Comparison of ENCODE assay signal across 9 mouse cellular contexts in genomic region chr13:93243076-93243475, GRCm38 (mm10). TPM values are rescaled to one million over a fixed set of nuclear protein-coding genes. Genes with fewer than 3 reads are reported as not detected.
DNase-seq lines count a peak whose midpoint lies in the region; ATAC-seq and TF ChIP-seq lines count a peak whose summit lies in the region.
"Had no signal": no experiment of that assay in that cellular context is flagged by ENCODE, and none has a peak within 500 bp of the region (broad histone marks: within the 10 kb centered on the region; RNA-seq: fewer than 3 reads in every experiment).

No protein-coding gene starts in this region.

- peak; percentile 18 for TF ChIP-seq CTCF in ES-Bruce4 (IDR thresholded peaks at IDR 0.05; ENCODE audit: low read depth, low read length)

- ATAC-seq in common myeloid progenitor, adult 5-6 weeks (replicated peaks; ENCODE audit: low read depth, poor library complexity, severe bottlenecking) = peak; percentile 88
- peak; percentile 25 for ATAC-seq in liver, embryonic 16.5 days (ENCODE audit: low read depth)

- H3K36me3 ChIP-seq in ES-Bruce4 (ENCODE audit: control insufficient read depth, insufficient read depth, low read length, poor library complexity, severe bottlenecking) = no peaks in the 10 kb centered on the region
- H3K36me3 ChIP-seq in liver, embryonic 16.5 days (ENCODE audit: control insufficient read depth, insufficient read depth) = no peaks in the 10 kb centered on the region
- H3K36me3 ChIP-seq: limb, embryonic 15.5 days had no signal

- no peak for TF ChIP-seq EP300 in ES-Bruce4 (IDR thresholded peaks at IDR 0.05; ENCODE audit: insufficient read depth, low read depth, low read length)

- no peaks in the 10 kb centered on the region for H3K27me3 ChIP-seq in ES-Bruce4 (ENCODE audit: control insufficient read depth, insufficient read depth, low read length, poor library complexity, severe bottlenecking)
- H3K27me3 ChIP-seq in liver, embryonic 16.5 days (ENCODE audit: control insufficient read depth, insufficient read depth, low read depth, low read length) = no peaks in the 10 kb centered on the region
- H3K27me3 ChIP-seq: limb, embryonic 15.5 days had no signal

- no peak overlapping the region for H3K4me2 ChIP-seq in liver, embryonic 16.5 days (ENCODE audit: low read depth, low read length)
- H3K4me2 ChIP-seq: limb, embryonic 15.5 days had no signal

- no peak overlapping the region for H3K4me3 ChIP-seq in ES-Bruce4 (ENCODE audit: low read depth, low read length)
- no peak overlapping the region for H3K4me3 ChIP-seq in liver, embryonic 16.5 days (ENCODE audit: low read depth, low read length)
- H3K4me3 ChIP-seq: limb, embryonic 15.5 days had no signal

- H3K9ac ChIP-seq in ES-Bruce4 (ENCODE audit: low read depth, poor library complexity, severe bottlenecking) = no peak overlapping the region
- no peak overlapping the region for H3K9ac ChIP-seq in liver, embryonic 16.5 days (ENCODE audit: low read depth, low read length)
- H3K9ac ChIP-seq: limb, embryonic 15.5 days had no signal

- no peaks in the 10 kb centered on the region for H3K4me1 ChIP-seq in ES-Bruce4 (ENCODE audit: control insufficient read depth, insufficient read depth, low read length)
- peaks cover 22% of the 10 kb centered on the region for H3K4me1 ChIP-seq in liver, embryonic 16.5 days (ENCODE audit: control insufficient read depth, low read depth, low read length)
- H3K4me1 ChIP-seq: limb, embryonic 15.5 days had no signal

- intact Hi-C loops in gastrocnemius, postnatal 36 days (cut with DNase I) = loop anchor here (5.0 to 10.0 kb wide), 3 partner anchors 51 to 491 kb away; partner anchors contain the start of gene Tent2

- 75% methylated on average over 2 of the region's 2 CpGs for WGBS in liver, embryonic 16.5 days (ENCODE audit: insufficient replicate concordance)

- no peak overlapping the region for H3K27ac ChIP-seq in ES-Bruce4 (ENCODE audit: insufficient read depth, low read length)
- peak overlapping the region; percentile 23; the same call in 1 of the 2 replicates for H3K27ac ChIP-seq in liver, embryonic 16.5 days (ENCODE audit: low read length)
- H3K27ac ChIP-seq: limb, embryonic 15.5 days had no signal

- no peaks in the 10 kb centered on the region for H3K9me3 ChIP-seq in ES-Bruce4 (replicated peaks; ENCODE audit: control insufficient read depth, insufficient read depth, low read length, poor library complexity, severe bottlenecking)
- no peaks in the 10 kb centered on the region for H3K9me3 ChIP-seq in liver, embryonic 16.5 days (replicated peaks; ENCODE audit: control insufficient read depth, low read length)
- H3K9me3 ChIP-seq: limb, embryonic 15.5 days had no signal

- no peak for TF ChIP-seq POLR2A in ES-Bruce4 (IDR thresholded peaks at IDR 0.05; ENCODE audit: insufficient read depth, low read length)

- peak; percentile 84 to 86 for DNase-seq in adrenal gland, adult 18-20 months (ENCODE audit: low spot score in 2 of 2)
- DNase-seq in gastrocnemius, postnatal 36 days = peak; percentile 69 to 74
- peak; percentile 75 to 86 for DNase-seq in kidney, postnatal 25 days
- peak; percentile 80 for DNase-seq in retina, postnatal 1 day
- peak; percentile 41 for DNase-seq in urinary bladder, adult 2 months (ENCODE audit: low spot score)

RNA-seq across cellular contexts. Expression of gene Tent2, which starts 50.9 kb away (rescaled TPM):
- polyA plus RNA-seq in ES-Bruce4 (2011; ENCODE audit: insufficient read depth, insufficient read length, low read depth, missing spikeins) = 100 and 103 TPM in 2 replicates
- 10 to 100 TPM; 26.9 to 30.1 TPM for total RNA-seq in adrenal gland, adult 18-20 months (2021)
- 36.2 and 50.8 TPM in 2 replicates for total RNA-seq in common myeloid progenitor, adult 5-6 weeks (2017)
- total RNA-seq in gastrocnemius, postnatal 36 days (2021) = 10 to 100 TPM in 1 of 2 experiments, 1 to 10 TPM in 1; 9.7 to 12.6 TPM
- 30.3 and 30.8 TPM in 2 replicates for polyA plus RNA-seq in liver, embryonic 16.5 days (2015; fragmentation: Nextera tagmentation; extraction: Ambion mirVana)
- 32.3 and 39.4 TPM in 2 replicates for polyA plus RNA-seq in urinary bladder, adult 2 months (2012; rRNA removed)

RNA-seq across cellular contexts. Expression of gene Homer1, which starts 56.4 kb away (rescaled TPM):
- polyA plus RNA-seq in ES-Bruce4 (2011; ENCODE audit: insufficient read depth, insufficient read length, low read depth, missing spikeins) = 23.9 and 27.4 TPM in 2 replicates
- 10 to 100 TPM; 52.7 to 66.7 TPM for total RNA-seq in adrenal gland, adult 18-20 months (2021)
- 7.6 and 9.3 TPM in 2 replicates for total RNA-seq in common myeloid progenitor, adult 5-6 weeks (2017)
- total RNA-seq in gastrocnemius, postnatal 36 days (2021) = 100 to 1,000 TPM in 1 of 2 experiments, 10 to 100 TPM in 1; 86.4 to 108 TPM
- polyA plus RNA-seq in liver, embryonic 16.5 days (2015; fragmentation: Nextera tagmentation; extraction: Ambion mirVana) = 1.7 and 1.8 TPM in 2 replicates
- 8.3 and 8.8 TPM in 2 replicates for polyA plus RNA-seq in urinary bladder, adult 2 months (2012; rRNA removed)
